Mouse (Mus musculus) ZHBTc4 (cell line): ENCODE results near the gene Cfap44.
A peak's percentile ranks its signal among the peaks of the same experiment; 100 is the strongest.

Experiments
- DNase-seq: peaks from one replicate; pipeline ENCODE4 v3.0.0-alpha.2; 2011; ENCODE audit warnings: low read depth, low spot score

Gene Cfap44

DNA sequence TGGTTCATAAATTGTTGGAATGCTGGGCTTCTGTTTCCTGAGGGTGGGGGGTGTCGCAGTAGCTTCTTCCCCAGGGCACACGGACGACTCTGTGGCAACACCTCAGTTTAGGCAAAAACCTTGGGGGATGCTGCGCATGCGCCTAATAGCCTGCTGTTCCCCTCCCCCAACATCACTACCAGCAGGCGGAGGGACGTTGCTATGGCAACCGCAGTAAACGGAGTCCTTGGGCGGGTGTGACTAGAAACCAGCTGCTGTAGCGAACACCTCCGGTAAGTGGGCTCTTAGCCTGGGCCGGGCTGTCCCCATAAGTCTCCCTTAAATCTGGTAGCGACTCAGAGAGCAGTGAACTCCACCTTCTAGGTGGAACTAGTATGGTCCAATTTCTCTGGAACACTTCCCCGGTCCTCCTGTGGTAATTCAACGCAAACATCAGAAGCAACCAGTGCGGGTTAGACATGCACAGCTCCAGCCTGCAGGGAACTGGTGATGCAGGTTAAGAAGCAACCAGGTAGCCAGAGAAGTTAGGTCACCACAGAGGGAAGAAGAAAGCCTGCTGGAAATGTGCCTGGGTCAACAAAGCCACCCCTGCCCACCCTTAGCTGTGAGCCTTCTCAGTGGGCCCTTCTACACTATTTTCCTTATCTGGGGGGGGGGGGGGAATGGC, at the start of gene Cfap44:
Gene Cfap44, plus strand, starts transcription at position 220 of the 667 bp plus-strand sequence.
- DNase-seq = peak; percentile 97

DNA sequence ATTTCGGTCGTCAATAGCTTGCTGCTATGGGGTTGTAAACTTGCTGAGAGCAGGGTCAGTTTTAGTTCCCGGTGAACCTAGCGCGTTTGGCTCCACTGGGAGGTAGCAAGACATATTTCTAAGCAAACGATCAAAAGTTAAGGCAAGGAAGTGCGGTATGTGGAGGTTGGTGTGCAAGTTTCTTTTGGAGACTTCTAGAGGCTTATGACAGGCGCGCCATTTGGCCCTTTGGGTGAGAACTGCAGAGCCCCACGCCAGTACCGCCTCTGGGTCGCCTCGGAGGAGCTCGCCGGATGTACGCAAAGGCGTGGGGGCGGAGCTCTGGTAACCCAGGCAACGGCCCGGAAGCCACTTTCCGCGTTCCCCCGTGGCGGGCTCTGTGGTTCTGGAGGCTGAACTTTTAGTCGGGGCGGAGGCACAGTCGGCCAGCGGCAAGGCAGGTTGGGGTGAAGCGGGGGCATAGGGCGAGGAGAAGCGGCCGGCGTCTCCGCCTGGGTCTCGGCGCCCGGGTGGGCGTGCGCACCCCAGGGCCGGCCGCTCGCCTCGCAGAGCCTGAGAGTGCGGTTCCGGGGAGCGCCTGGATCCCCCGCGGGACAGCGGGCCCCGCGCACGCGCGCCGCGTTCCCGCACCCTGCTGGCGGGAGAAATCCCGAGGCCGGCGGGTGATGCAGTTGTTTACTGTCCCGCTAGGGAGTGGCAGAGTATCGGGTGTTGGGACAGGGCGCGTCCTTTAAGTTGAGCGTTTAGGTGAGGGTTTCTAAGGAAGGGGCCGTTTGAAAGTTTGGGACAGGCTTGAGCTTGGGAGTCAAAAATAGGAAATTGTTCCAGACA, 47.3 kb upstream of the Cfap44 start, which contains the start of gene Spice1:
Gene Spice1, plus strand, starts transcription at position 51 of the 831 bp plus-strand sequence.
- DNase-seq = peak; percentile 97

- no peak for DNase-seq
Observed at GRCm38 (mm10) chr16:44349801-44350397, 44.7 kb upstream of the Cfap44 start.

GRCm38 (mm10) chr16:44356291-44356690, 38.3 kb upstream of the Cfap44 start:
- DNase-seq = no peak

- DNase-seq = peak; percentile 92
Observed at GRCm38 (mm10) chr16:44357571-44358268, 36.9 kb upstream of the Cfap44 start.

DNA sequence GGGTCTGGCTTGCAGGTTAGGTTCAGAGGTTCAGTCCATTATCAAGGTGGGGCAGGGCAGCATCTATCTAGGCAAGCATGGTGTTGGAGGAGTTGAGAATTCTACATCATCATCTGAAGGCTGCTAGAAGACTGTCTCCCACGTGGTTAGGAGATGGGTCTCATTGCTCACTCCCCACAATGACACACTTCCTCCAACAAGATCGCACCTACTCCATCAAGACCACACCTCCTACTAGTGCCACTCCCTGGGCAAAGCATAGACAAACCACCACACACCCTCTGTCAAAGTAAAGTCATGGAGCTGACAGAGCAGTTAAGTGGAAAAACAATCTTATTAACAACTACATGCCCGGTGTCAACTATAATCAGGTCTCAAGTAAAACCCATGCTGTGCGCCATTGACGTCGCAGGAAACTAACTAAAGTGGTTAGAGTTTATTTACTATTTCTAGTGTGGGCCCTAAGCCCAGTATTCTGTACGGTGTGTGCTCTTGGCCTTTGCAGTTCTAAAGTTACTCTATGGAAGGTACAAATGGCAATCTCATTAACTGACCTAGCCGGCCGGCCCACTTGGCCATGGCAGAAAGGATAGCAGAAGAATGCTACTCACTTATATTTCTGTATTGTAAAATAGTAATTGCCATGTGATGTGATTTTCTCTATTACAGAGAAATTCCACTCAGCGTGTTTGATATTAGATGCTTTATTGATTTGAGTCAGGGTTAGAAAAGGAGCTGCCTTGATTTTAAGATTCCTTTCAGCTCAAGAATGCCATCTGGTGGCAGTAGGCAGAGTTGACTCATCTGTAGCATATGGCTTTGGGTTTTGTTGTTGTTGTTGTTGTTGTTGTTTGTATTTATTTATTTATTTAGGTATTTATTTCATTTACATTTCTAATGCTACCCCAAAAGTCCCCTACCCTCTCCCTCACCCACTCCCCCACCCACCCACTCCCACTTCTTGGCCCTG, 32.4 kb upstream of the Cfap44 start:
- peak; percentile 36 for DNase-seq

- no peak for DNase-seq
Observed at GRCm38 (mm10) chr16:44365522-44365921, 29.1 kb upstream of the Cfap44 start.

GRCm38 (mm10) chr16:44375459-44375858, 19.1 kb upstream of the Cfap44 start:
- DNase-seq = no peak

DNA sequence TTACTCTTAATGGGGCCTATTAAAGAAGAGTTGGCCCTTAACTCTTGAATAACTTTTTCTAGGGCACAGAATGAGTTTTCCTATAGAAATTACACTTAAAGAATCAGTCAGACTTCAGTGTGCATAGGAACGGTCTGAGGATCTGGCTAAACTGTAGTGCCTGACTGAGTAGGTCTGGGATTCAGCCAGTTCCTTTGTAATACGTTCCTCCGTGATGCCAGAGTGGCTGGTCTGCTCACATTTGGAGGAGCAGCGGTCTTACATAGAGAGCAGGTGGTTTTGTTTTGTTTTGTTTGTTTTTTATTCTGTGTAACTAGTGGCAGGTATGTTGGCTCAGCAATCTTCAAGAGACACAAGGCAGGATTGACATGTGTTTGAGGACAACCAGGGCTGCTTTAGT, 14.6 kb upstream of the Cfap44 start:
- no peak for DNase-seq

DNA sequence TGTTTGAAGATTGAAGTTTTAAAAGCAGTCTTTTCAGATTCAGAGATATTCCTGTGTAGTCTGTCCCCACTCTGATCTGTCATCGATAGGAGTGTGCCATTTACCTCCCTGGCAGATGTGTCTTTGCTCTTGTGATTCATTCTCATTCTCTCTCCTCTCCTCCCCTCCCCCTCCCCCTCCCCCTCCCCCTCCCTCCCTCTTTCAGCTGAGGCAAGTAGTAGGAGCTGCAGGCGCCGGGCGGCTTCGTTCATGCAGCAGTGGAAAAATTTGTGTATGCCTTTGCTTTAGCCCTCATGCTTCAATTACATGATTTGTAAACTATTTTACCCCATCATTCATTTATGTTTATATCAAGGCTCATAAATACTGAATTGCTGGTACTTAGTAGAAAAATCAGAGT, 13.0 kb upstream of the Cfap44 start:
- no peak for DNase-seq

DNA sequence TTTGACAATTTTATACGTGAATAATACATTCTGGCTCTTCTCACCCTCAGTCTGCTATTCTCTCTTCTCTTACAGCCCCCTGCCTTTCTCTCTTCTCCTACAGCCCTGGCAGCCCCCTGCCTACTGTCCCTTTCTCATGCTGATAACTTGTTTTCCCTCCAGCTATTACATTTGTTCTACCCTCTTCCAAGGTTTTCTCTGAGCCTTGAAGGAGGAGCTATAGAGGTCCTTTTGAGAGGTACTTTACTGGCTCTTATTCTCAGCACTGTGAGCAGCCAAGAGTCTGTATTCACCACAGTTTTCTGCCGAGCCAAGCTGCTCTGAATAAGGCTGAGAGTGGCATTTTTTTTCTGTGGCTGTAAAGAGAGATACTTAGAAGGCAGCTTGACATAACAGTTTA, 11.0 kb upstream of the Cfap44 start:
- no peak for DNase-seq

DNA sequence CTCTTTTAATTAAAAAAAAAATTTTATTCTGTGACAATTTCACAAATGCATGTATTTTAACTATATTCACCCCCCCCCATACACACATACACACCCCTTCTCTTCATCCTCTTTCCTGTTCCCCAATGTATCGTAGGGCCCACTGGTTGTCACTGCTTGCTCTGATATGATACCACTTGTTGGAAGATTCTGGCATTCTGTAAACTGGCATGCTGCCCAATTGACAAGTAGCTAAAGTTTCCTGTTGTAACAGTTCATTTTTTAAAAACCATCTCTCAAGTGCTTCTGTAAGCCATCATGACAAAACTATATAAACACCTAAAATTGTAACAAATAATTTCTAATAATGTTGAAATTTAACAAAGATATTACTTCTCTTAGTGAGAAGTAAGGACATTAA, 10.3 kb upstream of the Cfap44 start:
- DNase-seq = no peak

GRCm38 (mm10) chr16:44391877-44392548, 2.6 kb upstream of the Cfap44 start:
- DNase-seq = peak; percentile 88

- DNase-seq = no peak
Observed at GRCm38 (mm10) chr16:44404933-44405332, 10.3 kb downstream of the Cfap44 start.

DNA sequence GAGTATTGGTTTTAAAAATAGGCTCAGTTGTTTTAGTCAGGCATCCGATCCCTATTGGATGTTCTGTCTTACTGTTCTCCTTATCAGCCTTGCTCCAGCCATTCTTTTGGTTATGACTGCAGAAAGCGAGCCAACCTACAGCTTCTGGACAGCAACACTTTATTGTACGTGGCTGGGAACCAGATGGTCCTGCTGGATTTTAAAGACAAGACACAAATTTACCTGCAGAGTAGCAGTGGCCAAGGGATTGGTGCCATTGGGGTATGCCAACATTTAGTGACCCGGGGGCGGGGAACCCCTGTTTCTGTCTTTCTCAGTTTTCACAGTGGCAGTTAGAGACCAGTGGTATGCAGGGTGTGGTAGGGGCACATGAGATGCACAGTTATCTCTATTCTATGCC, 12.6 kb downstream of the Cfap44 start:
- DNase-seq = no peak

GRCm38 (mm10) chr16:44408290-44408689, 13.7 kb downstream of the Cfap44 start:
- no peak for DNase-seq

DNA sequence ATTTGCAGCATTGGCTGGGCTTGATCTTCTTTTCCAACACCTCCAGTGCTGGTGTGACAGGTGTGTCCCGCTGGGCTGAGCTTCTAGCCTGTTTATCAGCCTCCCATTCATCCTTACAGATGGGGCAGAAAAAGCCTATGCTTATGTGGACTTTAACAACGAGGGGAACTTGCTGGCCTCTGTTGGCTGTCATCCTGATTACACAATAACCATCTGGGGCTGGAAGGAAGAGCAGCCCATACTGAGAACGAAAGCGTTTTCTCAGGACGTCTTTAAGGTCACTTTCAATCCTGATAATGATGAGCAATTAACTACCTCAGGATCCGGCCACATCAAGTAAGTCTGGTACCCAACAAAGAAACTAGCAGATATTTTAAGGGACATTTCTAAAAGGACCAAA, 15.6 kb downstream of the Cfap44 start:
- DNase-seq = no peak

GRCm38 (mm10) chr16:44417596-44417995, 23.0 kb downstream of the Cfap44 start:
- DNase-seq = no peak

DNA sequence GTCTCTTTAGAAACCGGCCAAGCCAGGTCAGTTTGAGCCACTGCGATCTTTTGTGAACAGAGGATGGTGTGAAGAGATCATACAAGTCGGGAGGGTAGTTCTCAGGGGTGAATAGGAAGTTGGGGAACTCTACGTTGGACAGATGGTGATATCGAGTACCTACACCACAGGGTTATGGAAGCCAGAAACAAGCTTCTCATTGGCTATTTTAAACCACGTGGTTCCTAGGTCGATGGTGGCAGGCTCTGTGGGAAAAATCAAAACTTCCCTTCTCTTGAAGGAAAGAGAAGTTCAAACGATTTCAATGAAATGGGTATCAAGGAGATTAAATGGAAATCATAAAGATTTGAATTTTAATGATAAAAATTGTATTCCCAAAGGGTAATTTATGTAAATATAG, 27.1 kb downstream of the Cfap44 start:
- no peak for DNase-seq

DNA sequence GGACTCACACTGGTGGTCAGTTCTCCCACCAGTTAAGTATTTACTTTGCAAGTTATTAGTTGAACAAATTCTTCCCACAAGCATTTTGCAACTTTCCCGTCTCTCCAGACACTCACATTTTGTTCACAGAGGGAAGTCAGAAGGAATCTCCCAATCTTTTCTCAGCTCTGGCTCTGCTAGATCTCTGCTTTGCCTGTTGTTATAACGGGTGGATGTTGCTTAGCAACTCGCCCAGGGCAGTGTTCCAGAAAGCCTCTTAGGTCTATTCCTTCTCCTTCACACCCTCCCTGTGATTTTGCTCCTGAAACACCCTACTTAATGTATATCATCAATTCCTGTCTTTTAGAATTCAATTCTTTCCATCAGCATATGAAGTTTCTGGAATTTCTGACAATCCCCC, 28.9 kb downstream of the Cfap44 start:
- DNase-seq = no peak
